Mouse (Mus musculus) adrenal gland, postnatal 10 days (tissue): ENCODE measurements around the gene Ahdc1. TPM values are rescaled to one million over a fixed set of nuclear protein-coding genes. Genes with fewer than 3 reads are reported as not detected.
A peak's percentile ranks its signal among the peaks of the same experiment; 100 is the strongest.
"Not testable (repeated sequence)": the region's sequence is repeated elsewhere in the genome, so short reads cannot be mapped to it uniquely, and the experiment has no call there.

Experiments
- DNase-seq: peaks from one replicate; pipeline ENCODE4 v3.0.0; 2021; ENCODE audit warnings: mixed read lengths
- total RNA-seq, 2 experiments: library from RNA; stranded (reverse); gene quantifications; 2 replicates each; pipeline ENCODE4 v1.2.3; 2021

Ahdc1 gene
- total RNA-seq, 2 experiments from 2014 or later = 50.8 to 74.3 TPM

DNA sequence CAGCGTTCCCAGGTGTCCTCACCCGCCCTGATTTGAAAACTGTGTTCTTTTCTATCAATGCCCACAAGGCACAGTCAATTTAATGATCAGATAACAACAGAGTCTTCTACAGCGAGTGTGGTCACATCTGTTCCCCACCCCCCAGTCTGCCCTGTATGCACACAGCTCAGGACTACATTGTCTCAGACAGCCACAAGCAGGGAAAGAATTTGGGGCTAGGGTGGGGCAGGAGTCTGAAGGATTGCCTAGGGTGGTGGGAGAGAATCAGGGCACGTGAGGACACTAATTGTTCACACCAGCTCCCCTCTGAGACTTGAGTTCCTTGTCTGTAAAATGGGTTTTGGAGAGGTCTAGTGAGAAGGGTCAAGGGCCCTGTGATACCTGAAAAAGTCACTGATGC is 17.5 kb upstream of the Ahdc1 start:
- no peak for DNase-seq

GRCm38 (mm10) chr4:132997469-132998237 is 13.4 kb upstream of the Ahdc1 start:
- no peak for DNase-seq

DNA sequence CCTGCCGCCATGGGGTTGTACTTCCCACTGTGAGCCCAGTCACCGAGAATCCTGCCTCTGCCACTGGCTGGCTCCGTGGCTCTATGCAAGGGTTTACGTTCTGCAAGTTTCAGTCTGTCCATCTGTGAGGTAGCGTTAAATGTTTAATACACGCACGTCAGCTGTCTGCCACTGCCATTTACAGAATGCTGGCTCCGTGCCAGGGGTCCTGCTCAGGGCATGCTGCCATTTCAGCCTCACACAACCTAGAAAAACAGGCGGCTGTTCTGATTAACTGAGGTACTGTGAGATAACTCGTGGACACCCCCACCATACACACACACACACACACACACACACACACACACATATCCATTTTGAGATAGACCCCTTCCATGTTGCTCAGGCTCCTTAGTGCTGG is 8.2 kb upstream of the Ahdc1 start:
- DNase-seq = peak; percentile 72

- DNase-seq = no peak
Measured at GRCm38 (mm10) chr4:133003316-133004018, 7.6 kb upstream of the Ahdc1 start.

- peak; percentile 85 for DNase-seq
Measured at GRCm38 (mm10) chr4:133005233-133005632, 5.8 kb upstream of the Ahdc1 start.

GRCm38 (mm10) chr4:133005885-133006451 is 5.1 kb upstream of the Ahdc1 start:
- not testable (repeated sequence) for DNase-seq

DNA sequence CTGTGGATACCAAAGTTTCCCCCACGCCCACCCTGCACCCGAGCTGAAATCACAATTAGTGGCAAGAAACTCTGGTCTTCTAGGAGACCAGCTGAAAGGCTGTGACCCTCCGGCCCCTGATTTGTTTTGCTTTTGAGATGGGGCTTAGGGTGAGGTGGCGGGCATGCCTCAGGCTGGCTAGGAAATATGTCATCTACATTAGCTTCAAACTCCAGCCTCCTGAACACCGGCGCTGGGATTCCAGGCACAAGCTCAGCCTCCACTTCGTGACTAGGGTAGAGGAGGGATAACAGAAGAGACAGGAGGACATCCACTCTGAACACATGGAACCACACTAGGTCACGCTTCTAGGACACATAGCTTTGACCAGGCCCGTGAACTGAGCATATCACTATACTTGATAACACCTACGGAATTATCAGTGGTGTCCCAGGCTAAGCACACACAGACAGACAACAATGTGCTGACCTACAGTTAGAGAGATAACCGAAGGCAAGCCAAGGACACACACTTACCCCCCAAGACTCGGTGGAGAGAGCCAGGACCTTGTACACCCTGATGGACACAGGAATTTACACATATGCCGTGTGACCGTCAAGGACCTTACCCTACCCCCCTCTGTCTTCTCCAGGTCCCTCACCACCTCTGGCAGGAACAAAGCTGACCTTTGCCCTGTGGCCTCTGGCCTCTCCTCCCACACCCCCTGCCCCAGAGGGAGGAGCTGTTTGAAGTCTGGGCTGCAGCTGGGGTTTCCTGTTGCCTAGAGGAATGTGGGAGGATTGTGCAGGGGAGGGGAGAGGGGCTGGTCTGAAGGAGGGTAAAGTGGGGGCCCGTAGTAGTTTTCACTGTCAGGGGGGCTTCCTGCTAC is 3.3 kb upstream of the Ahdc1 start:
- DNase-seq = no peak

DNA sequence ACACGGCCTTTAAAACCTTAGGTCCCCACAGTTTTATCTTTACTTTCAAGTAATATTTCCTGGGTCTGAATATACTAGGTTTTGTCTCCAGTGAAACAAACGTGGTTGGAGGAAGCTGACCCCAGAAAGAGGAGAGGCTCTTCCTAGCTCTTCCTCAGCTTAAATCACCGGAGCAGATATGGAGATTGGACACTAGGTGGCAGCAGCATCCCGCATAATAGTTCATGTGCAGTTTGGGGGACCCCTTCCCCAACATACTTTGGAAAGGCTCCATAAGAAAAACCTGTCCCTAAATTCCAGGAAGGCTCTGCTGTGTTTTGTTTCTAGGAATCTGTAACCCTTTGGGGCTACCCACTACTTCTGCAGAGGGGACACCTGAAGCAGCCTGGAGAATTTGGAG is 1.9 kb upstream of the Ahdc1 start:
- peak; percentile 76 for DNase-seq

- no peak for DNase-seq
Measured at GRCm38 (mm10) chr4:133009676-133010075, 1.4 kb upstream of the Ahdc1 start.

DNA sequence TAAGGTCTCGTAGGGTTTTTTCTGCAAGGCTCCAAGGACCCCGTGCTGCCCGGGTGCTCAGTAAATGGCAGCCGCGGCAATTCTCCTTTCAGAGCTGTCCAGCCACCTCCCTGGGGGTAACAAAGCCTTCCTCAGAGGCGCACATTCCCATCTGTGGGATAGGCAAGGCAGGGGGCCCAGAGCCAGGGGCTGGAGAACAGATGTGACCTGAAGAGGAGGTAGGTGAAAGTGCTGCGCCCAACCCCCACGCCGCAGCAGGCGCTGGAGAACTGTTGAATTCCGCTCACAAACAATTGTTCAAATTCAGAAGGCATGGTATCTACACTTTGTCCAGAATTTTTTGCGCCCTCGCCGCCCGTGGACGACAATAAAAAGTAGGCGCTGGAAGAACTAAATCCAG is 449 bp upstream of the Ahdc1 start:
- DNase-seq = no peak

GRCm38 (mm10) chr4:133011821-133012775 is 1.0 kb downstream of the Ahdc1 start:
- DNase-seq = peak; percentile 79

DNA sequence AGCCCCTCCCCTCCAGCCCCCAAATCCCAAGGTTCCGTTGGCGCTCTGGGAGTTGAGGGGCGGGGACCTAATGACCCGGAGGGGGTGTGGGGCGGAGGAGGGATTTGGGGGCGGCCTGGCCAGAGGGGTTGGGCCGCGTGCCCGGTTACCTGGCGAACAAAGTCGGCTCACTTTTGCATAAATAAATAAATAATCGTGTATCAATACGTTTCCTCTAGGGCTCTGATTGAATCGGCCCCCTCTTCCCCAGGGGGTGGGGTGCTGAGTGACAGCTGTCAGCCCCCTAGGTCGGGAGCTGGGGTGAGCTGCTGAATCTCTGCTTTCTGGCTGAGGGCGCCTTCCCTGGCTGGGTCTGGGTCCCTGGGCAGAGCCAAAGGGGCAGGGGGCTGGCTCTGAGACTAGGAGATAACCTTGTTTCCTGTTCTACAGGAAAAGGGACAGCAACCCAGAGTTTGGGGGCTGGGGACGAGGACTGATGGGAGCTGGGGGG is 1.8 kb downstream of the Ahdc1 start:
- peak; percentile 65 for DNase-seq

- peak; percentile 81 for DNase-seq
Measured at GRCm38 (mm10) chr4:133013266-133013891, 2.3 kb downstream of the Ahdc1 start.

DNA sequence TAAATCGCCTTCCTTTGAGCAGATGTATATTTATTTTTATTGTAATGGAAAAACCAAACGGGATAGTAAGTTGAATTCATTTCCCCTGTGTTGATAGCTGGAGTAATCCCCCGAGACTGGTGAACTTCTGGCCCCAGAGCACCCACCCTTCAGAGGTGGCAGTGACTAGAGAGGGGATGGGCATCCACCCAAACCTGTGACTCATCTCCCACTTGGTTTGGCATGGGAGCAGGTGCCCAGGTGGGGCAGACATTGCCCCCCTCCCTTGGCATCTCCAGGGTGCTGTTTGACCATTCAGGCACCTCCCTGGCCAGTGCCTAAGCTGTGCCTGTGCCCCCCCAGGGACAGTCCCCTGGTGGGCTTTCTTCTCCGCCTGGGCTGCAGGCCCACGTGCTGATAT is 3.0 kb downstream of the Ahdc1 start:
- no peak for DNase-seq

GRCm38 (mm10) chr4:133014896-133015709 is 4.0 kb downstream of the Ahdc1 start:
- no peak for DNase-seq

DNA sequence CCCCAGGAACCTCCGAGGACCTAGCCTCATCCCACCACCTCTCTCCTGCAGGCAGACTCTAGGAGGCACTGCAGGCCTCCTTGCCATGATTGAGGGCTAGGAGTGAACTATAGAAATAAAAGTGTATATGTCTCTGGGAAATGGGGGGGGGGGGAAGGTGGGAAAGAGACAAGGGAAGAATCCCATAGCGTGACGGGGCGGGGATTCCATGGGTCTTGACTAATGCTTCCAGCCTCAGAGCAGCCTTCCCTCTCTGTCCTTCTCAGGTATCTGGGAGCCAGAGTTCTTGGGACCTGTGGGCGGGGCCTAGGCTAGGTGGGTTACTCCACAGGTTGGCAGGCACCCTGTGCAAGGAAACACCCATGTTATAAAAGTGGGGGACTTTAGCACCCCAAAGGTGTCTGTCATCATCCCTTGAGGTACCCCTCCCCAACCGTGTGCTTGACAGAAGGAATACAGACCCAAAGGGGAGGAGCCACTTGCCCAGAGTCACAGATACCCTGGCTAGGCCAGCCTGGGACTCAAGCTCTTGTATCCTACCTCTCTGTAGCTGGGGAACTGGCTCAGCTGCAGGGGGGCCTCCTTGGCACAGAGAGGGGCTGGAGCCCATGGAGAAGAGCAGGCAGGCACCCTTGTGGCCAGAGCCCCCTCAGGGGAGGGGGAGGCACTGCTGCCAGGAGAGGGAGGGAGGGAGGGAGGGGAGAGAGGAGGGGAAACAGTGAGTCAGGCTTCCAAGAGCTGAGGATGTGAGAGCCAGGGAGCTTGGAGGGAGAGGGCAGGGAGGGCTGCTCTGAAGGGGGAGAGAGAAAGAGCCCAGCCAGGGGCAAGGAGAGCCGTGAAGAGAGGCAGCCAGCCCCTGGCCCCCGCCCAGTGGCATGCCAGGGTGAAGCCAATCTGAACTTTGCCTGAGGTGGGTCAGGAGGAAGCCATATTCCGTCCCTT is 4.9 kb downstream of the Ahdc1 start:
- DNase-seq = no peak

- DNase-seq = no peak
Measured at GRCm38 (mm10) chr4:133016677-133017415, 5.8 kb downstream of the Ahdc1 start.
